Mouse (Mus musculus): ENCODE measurements around the gene Fbxl18. TPM values are rescaled to one million over a fixed set of nuclear protein-coding genes. Genes with fewer than 3 reads are reported as not detected.

Gene Fbxl18
- polyA plus RNA-seq, 1 experiment from 2014 or later = 2.5 TPM

DNA sequence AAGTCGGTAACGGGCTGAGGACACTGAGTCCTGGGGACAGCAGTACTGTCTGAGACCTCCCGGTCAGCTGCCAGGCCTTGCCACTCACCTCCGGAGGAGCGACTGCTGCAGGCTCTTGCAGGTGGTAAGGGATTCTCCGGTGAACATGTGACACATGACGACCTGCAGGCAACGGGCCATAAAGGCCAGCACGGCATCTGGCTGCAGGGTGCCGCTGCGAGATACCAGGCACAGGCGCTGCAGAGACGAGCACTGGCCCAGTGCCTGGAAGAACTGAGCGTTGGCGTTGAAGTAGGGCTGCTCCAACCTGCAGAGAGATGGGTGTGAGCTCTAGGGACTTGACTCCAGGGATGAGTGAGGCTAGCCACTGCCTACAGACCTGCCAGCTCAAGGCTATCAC lies 16.7 kb downstream of the Fbxl18 start:
- Histone ChIP-seq H3K4me3 (ENCODE audit: inconsistent target) (no peak overlapping the region), H3K79me2 (ENCODE audit: inconsistent target) (no peaks in the 10 kb centered on the region), H3K27ac (no peak overlapping the region), H3K36me3 (ENCODE audit: inconsistent target) (peaks cover 22% of the 10 kb centered on the region)
- WGBS (ENCODE audit: missing documents) = 94% methylated on average over 15 of the region's 15 CpGs

DNA sequence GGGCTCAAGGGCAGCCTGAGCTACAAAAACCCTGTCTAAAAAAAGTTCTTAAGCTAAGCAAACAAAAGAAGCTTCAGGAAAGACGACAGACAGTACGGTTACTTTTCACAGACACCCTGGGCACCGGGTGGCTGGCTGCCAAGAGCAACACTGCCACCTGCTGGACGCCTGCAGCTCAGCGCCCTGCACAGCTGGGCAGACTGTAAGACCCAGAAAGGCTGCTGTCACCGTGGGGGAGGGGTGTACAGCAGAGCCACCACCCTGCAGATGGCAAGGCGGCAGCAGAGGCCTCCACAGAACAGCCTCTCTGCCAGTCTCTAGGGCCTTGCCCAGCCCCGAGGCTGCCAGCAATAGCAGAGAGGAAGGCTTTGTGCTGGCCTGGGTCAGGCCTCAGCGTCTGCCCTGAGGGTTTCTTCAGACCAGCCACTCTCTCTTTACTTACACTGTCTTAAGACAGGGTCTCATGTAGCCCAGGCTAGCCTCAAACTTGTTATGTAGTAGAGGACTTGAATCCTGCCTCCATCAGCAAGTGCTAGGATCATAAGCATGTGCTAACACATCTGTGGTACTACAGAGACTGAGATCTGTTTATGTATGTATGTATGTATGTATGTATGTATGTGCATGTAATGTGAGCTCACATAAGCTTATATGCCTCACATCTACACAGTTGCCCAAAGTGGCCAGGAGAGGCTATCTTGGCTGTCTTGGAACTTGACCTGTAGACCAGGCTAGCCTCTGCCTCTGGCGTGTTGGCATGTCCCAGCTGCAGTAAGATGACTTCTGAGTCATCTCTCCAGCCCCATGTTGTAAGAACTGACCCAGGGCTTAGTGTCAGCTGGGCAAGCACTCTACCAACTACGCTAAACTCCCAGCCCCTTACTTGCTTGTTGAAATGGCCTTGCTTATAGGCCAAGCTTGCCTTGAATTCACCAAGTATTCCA lies 17.6 kb downstream of the Fbxl18 start:
- Histone ChIP-seq H3K36me3 (ENCODE audit: inconsistent target) (peaks cover 22% of the 10 kb centered on the region), H3K4me3 (ENCODE audit: inconsistent target) (no peak overlapping the region), H3K79me2 (ENCODE audit: inconsistent target) (no peaks in the 10 kb centered on the region), H3K27ac (no peak overlapping the region)
- WGBS (ENCODE audit: missing documents) = 28% methylated on average over 11 of the region's 11 CpGs

DNA sequence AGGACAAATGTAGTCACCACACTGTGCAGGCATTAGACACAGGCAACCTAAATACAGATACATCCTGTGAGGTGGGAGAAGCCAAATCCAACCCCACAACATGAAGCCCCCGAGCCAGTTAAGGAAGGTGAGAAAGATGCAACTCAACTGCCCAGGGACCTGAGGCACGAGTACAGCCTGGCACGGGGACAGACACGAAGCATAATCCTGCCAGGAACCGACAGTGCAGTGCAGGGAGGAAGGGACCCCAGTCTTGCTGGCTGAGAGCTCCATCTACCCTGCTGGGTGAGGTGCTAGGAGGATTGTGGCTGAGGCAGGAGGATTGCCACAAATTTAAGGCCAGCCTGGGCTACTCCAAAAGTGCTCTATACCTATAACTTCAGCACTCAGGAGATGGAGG lies 18.3 kb downstream of the Fbxl18 start:
- 92% methylated on average over 4 of the region's 5 CpGs for WGBS (ENCODE audit: missing documents)
- Histone ChIP-seq H3K79me2 (ENCODE audit: inconsistent target) (no peaks in the 10 kb centered on the region), H3K4me3 (ENCODE audit: inconsistent target) (no peak overlapping the region), H3K36me3 (ENCODE audit: inconsistent target) (peaks cover 26% of the 10 kb centered on the region), H3K27ac (no peak overlapping the region)

DNA sequence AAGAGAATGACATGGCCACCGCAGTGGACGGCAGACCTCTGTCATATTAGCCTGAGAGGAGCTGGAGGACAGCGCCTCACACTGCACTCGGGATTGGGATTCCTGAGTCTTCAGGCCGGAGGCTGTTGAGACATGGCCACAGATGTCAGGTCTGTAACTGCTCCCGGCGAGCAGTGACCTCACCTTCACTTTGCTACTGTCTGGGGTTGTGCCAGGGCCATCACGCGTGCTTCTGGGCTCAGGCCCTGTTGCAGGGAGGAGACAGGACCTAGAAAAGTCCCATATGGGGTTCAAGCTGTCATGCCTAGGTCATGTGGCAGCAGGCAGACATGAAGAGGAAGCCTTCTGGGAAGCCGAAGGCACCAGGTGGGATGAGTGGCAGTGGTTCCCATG lies 19.7 kb downstream of the Fbxl18 start:
- Histone ChIP-seq H3K36me3 (ENCODE audit: inconsistent target) (peaks cover 34% of the 10 kb centered on the region), H3K27ac (no peak overlapping the region), H3K79me2 (ENCODE audit: inconsistent target) (no peaks in the 10 kb centered on the region), H3K4me3 (ENCODE audit: inconsistent target) (no peak overlapping the region)
- WGBS (ENCODE audit: missing documents) = 89% methylated on average over 10 of the region's 10 CpGs

DNA sequence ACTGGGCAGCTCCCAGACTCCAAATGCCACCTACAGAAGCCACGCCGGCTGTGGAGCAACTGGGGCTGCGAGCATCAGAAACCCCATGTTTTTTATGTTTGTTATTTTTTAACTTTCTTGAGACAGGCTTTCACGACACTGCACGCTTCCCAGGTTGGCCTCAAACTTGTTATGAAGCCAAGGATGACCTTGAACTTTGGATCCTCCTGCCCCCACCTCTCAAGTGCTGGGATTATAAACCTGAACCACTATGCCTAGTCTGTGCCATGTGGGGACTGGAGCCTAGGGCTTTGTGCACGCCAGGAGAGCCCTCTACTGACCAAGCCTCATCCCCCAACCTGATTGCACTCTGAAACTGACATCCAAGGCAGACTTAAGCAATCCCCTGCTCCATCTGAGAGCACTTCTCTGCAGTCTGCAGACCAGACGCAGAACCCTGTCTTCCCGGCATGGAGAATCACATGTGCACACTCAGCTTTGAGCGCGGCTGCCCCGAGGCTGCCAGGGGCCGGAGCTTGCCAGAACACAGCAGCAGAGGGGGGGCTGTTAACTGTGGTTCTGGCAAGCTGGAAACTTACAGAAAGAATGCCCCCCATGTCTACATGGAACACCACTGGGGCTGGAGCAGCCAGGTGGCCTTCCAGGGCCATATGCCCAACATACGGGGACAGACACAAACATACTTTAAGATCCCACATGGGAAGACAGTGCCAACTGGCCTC lies 20.3 kb downstream of the Fbxl18 start:
- Histone ChIP-seq H3K79me2 (ENCODE audit: inconsistent target) (no peaks in the 10 kb centered on the region), H3K4me3 (ENCODE audit: inconsistent target) (no peak overlapping the region), H3K36me3 (ENCODE audit: inconsistent target) (peaks cover 34% of the 10 kb centered on the region), H3K27ac (no peak overlapping the region)
- WGBS (ENCODE audit: missing documents) = 97% methylated on average over 13 of the region's 13 CpGs

DNA sequence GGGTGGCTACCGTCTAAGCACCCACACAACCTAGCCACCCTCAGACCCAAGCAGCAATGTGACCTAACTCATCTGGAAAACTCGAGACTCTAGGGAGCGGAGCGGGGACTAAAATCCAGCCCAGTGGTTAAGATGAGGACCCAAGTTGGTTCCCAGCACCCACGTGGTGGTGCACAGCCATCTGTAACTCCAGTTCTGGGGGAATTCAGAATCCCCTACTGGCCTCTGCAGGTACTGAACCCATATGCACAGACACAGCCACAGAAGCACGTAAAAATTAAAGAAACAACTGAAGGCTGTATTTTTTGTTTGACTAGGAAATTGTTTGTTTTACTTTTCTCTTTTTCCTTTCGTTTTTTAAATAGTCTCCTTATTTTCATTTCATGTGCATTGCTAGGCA lies 21.5 kb downstream of the Fbxl18 start:
- 90% methylated on average over 7 of the region's 7 CpGs for WGBS (ENCODE audit: missing documents)
- Histone ChIP-seq H3K36me3 (ENCODE audit: inconsistent target) (peaks cover 34% of the 10 kb centered on the region), H3K4me3 (ENCODE audit: inconsistent target) (no peak overlapping the region), H3K79me2 (ENCODE audit: inconsistent target) (no peaks in the 10 kb centered on the region), H3K27ac (no peak overlapping the region)

DNA sequence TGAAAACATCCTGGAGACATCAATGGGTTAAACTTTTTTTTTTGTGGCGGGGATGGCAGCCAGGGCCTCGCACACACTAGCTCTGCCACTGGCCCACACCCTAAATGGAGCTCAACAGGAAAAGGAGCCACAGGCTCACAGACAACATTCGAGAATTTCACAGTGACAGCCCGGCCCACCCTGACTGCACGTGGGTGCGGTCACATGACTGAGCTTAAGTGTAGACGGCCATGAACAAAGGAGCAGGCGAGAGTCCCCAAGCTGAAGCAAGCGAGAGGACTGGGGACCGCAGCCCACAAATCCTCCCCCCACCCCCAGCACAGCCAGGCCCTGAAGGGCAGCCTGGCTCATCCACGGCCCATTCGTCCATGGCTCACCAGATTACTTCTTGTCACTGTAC lies 23.5 kb downstream of the Fbxl18 start:
- no peak overlapping the region for H3K4me3 ChIP-seq (ENCODE audit: inconsistent target)
- H3K27ac ChIP-seq = no peak overlapping the region
- H3K79me2 ChIP-seq (ENCODE audit: inconsistent target) = no peaks in the 10 kb centered on the region
- H3K36me3 ChIP-seq (ENCODE audit: inconsistent target) = peaks cover 31% of the 10 kb centered on the region
- 86% methylated on average over 12 of the region's 12 CpGs for WGBS (ENCODE audit: missing documents)

DNA sequence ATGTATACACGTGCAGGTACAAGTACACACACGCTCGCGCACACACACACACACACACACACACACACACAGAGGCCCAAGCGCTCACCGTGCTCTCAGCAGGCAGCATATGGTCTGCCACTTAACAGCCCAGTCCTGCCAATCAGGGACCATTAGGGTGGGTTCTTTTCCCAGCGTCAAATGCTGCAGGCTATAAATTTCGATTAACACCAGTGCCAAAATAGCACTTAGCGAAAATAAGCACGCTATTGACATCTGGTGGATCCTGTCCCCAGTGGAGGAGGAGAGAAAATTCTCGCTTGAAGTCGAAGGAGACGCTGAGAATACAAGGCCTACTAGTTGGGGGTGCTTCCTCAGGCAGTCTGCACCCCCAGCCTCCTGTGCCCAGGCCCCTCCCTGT lies 25.8 kb downstream of the Fbxl18 start:
- peaks cover 17% of the 10 kb centered on the region; the same call in 1 of the 2 replicates for H3K36me3 ChIP-seq (ENCODE audit: inconsistent target)
- WGBS (ENCODE audit: missing documents) = 92% methylated on average over 13 of the region's 13 CpGs

DNA sequence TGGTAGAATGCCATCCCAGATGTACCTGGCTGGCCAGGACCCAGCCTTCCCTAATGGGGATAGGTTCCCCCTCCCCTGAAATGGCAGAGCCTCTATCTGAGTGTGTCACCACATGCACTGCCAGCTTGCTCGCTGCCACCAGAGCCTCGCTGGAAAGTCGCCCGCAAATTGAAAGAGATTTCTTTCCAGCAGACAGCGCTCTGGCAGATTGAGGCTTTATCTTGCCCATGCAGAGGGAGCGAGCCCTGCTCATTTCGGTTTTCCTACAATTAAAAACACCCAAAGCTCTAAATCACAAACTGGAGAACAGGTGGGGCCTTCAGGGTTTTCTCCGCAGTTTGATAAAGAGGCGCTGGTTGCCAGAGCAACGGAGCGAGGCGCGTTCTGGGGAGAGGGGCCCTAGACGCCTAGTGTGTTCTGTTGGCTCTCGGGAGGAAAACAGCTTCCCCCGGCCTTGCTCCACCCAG lies 37.4 kb downstream of the Fbxl18 start:
- no peak overlapping the region for H3K4me3 ChIP-seq (ENCODE audit: inconsistent target)
- WGBS (ENCODE audit: missing documents) = 16% methylated on average over 14 of the region's 16 CpGs
- no peak overlapping the region for H3K27ac ChIP-seq

More for the DNA sequence above, 25.8 kb downstream of the Fbxl18 start:
- Histone ChIP-seq H3K79me2 (ENCODE audit: inconsistent target) (no peaks in the 10 kb centered on the region), H3K27ac (no peak overlapping the region), H3K4me3 (ENCODE audit: inconsistent target) (no peak overlapping the region)

DNA sequence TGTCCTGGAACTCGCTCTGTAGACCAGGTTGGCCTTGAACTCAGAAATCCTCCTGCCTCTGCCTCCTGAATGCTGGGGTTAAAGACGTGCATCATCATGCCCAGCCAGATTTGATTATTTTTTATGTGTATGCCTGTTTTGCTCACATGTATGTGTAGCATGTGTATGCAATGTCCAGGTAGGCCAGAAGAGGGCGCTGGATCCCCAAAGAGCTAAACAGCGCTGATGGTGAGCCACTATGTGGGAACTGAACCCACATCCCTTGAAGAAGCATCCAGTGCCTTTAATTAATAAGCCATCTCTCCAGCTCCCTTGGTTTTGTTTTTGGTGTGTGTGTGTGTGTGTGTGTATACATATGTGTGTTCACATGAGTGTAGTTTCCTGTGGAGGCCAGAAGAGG lies 38.8 kb downstream of the Fbxl18 start:
- WGBS (ENCODE audit: missing documents) = 81% methylated on average over 4 of the region's 4 CpGs

More for the DNA sequence above, 37.4 kb downstream of the Fbxl18 start:
- Histone ChIP-seq H3K79me2 (ENCODE audit: inconsistent target) (no peaks in the 10 kb centered on the region), H3K36me3 (ENCODE audit: inconsistent target) (no peaks in the 10 kb centered on the region)

DNA sequence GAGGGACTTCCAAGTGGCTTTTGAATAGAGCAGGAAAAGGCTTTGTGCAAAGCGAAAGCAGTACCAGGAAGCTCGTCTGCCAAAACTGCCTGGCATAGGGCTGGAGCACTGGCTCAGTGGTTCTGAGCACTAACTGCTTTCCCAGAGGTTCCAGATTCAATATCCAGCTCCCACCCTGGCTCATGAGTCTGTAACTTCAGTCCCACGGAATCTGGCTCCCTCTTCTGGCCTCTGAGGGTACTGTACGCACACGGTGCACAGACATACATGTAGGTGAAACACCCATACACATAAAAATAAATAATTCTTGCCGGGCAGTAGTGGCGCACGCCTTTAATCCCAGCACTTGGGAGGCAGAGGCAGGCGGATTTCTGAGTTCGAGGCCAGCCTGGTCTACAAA lies 40.3 kb downstream of the Fbxl18 start:
- no peaks in the 10 kb centered on the region for H3K36me3 ChIP-seq (ENCODE audit: inconsistent target)
- 84% methylated on average over 8 of the region's 10 CpGs for WGBS (ENCODE audit: missing documents)
- no peak overlapping the region for H3K4me3 ChIP-seq (ENCODE audit: inconsistent target)
- no peak overlapping the region for H3K27ac ChIP-seq
- no peaks in the 10 kb centered on the region for H3K79me2 ChIP-seq (ENCODE audit: inconsistent target)

More for the DNA sequence above, 38.8 kb downstream of the Fbxl18 start:
- Histone ChIP-seq H3K27ac (no peak overlapping the region), H3K36me3 (ENCODE audit: inconsistent target) (no peaks in the 10 kb centered on the region), H3K79me2 (ENCODE audit: inconsistent target) (no peaks in the 10 kb centered on the region), H3K4me3 (ENCODE audit: inconsistent target) (no peak overlapping the region)

DNA sequence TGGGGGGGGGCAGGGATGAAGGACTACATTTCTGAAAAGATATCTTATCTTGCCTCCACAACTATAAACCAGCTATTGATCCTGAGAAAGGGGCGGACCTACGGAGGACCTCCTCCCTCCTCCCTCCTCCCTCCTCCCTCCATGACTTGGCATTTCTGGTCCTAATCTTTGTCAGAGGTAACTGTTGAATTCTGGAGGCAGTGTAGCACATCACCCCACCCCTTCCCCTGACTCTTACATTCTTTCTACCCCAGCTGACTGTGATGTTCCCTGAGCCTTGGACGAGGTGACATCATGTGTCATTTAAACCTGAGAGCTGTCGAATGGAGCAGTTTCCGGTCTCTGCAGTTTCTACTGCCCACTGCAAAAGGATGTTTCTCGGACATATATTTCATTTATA lies 41.6 kb downstream of the Fbxl18 start:
- Histone ChIP-seq H3K79me2 (ENCODE audit: inconsistent target) (no peaks in the 10 kb centered on the region), H3K36me3 (ENCODE audit: inconsistent target) (no peaks in the 10 kb centered on the region), H3K27ac (no peak overlapping the region), H3K4me3 (ENCODE audit: inconsistent target) (no peak overlapping the region)
- WGBS (ENCODE audit: missing documents) = 61% methylated on average over 4 of the region's 6 CpGs

DNA sequence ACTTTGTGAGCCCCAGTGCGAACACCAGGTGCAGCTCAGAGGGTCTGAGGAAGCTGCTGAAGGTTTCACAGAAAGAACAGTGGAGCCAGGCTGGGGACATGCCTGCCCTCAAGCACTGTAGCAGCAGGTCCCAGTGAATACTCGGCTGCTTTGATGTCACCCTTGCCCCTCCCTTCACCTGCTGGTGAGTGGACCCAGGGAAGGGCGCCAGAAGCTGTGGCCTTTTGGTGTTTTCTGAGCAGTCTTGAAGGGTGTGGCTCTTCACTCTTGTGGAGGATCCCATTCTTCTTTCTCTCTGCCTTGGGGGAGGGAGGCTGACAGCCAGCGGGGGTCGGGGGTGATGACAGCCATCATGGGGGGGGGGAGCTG lies 43.6 kb downstream of the Fbxl18 start:
- Histone ChIP-seq H3K27ac (no peak overlapping the region), H3K36me3 (ENCODE audit: inconsistent target) (no peaks in the 10 kb centered on the region), H3K79me2 (ENCODE audit: inconsistent target) (no peaks in the 10 kb centered on the region), H3K4me3 (ENCODE audit: inconsistent target) (no peak overlapping the region)
- 72% methylated on average over 5 of the region's 5 CpGs for WGBS (ENCODE audit: missing documents)

DNA sequence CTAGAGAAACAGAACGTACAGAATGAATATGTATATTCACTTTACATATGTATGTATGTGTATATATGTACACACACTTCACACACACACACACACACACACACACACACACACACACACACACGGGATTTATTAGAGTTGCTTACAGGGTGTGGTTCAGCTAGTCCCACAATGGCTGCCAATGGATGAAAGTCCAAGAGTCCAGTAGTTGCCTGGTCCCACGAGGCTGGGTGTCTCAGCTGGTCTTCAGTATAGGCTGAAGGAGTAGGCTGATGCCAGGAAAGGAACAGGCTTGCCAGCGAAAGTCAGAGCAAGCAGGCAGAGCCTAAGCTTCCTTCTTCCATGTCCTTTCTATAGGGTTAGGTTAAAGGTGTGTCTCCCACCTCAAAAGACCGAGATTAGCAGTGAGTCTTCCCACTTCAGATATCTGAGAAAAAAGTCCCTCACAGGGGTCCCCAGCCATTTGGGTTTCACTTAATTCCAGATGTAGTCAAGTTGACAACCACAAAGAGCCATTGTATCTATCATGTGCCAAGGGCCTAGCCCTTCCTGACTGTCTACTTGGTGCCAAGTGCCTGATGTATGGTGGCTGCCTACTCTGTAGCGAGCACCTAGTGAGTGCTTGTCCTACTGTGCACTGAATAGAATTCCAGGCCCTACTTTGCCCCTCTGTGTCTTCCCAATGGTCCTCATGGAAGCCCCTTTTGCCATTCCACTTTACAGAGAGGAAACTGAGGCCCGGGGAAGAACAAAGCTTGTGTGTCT lies 44.1 kb downstream of the Fbxl18 start:
- no peaks in the 10 kb centered on the region for H3K79me2 ChIP-seq (ENCODE audit: inconsistent target)
- no peaks in the 10 kb centered on the region for H3K36me3 ChIP-seq (ENCODE audit: inconsistent target)
- H3K4me3 ChIP-seq (ENCODE audit: inconsistent target) = no peak overlapping the region
- WGBS (ENCODE audit: missing documents) = 86% methylated on average over 6 of the region's 7 CpGs
- no peak overlapping the region for H3K27ac ChIP-seq
